Mouse (Mus musculus): ENCODE measurements around the gene Syt15. TPM values are rescaled to one million over a fixed set of nuclear protein-coding genes. Genes with fewer than 3 reads are reported as not detected.

Gene Syt15
- polyA plus RNA-seq, 1 experiment = 0.31 TPM

DNA sequence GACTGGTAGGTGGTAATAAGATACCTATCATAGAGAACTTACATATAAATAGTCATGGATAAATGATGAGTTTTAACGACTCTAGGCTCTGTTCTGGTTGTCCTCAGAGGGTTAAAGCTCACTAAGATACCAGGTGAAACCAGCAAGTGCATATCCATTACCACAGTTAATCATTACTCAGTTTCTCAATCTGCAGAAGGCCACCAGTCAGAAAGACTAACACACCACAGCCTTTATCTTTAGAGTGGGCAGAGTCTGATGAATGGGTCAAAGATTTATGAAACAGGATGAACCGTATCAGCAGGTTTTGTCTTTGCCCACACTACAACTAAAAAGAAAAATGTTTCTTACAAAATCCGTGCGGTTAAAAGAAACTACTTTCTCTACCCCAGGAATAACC, 55.8 kb downstream of the Syt15 start:
- H3K9ac ChIP-seq (ENCODE audit: low read depth, poor library complexity, severe bottlenecking) = no peak overlapping the region
- H3K9me3 ChIP-seq (replicated peaks; ENCODE audit: control insufficient read depth, insufficient read depth, low read length, poor library complexity, severe bottlenecking) = no peaks in the 10 kb centered on the region
- TF ChIP-seq POLR2A (IDR thresholded peaks at IDR 0.05; ENCODE audit: insufficient read depth, low read length) (no peak), CTCF (IDR thresholded peaks at IDR 0.05; ENCODE audit: low read depth, low read length) (no peak), EP300 (IDR thresholded peaks at IDR 0.05; ENCODE audit: insufficient read depth, low read depth, low read length) (no peak)

GRCm38 (mm10) chr14:34279726-34280125, 60.3 kb downstream of the Syt15 start:
- TF ChIP-seq POLR2A (IDR thresholded peaks at IDR 0.05; ENCODE audit: insufficient read depth, low read length) (no peak), EP300 (IDR thresholded peaks at IDR 0.05; ENCODE audit: insufficient read depth, low read depth, low read length) (no peak), CTCF (IDR thresholded peaks at IDR 0.05; ENCODE audit: low read depth, low read length) (no peak)

More for the DNA sequence above, 55.8 kb downstream of the Syt15 start:
- H3K27me3 ChIP-seq (ENCODE audit: control insufficient read depth, insufficient read depth, low read length, poor library complexity, severe bottlenecking) = no peaks in the 10 kb centered on the region
- H3K27ac ChIP-seq (ENCODE audit: insufficient read depth, low read length) = no peak overlapping the region
- H3K4me3 ChIP-seq (ENCODE audit: low read depth, low read length) = no peak overlapping the region
- no peaks in the 10 kb centered on the region for H3K36me3 ChIP-seq (ENCODE audit: control insufficient read depth, insufficient read depth, low read length, poor library complexity, severe bottlenecking)
- H3K4me1 ChIP-seq (ENCODE audit: control insufficient read depth, insufficient read depth, low read length) = no peaks in the 10 kb centered on the region

More at GRCm38 (mm10) chr14:34279726-34280125, 60.3 kb downstream of the Syt15 start:
- H3K9ac ChIP-seq (ENCODE audit: low read depth, poor library complexity, severe bottlenecking) = no peak overlapping the region
- H3K27me3 ChIP-seq (ENCODE audit: control insufficient read depth, insufficient read depth, low read length, poor library complexity, severe bottlenecking) = no peaks in the 10 kb centered on the region
- no peaks in the 10 kb centered on the region for H3K9me3 ChIP-seq (replicated peaks; ENCODE audit: control insufficient read depth, insufficient read depth, low read length, poor library complexity, severe bottlenecking)
- no peak overlapping the region for H3K4me3 ChIP-seq (ENCODE audit: low read depth, low read length)
- H3K36me3 ChIP-seq (ENCODE audit: control insufficient read depth, insufficient read depth, low read length, poor library complexity, severe bottlenecking) = no peaks in the 10 kb centered on the region
- H3K27ac ChIP-seq (ENCODE audit: insufficient read depth, low read length) = no peak overlapping the region
- H3K4me1 ChIP-seq (ENCODE audit: control insufficient read depth, insufficient read depth, low read length) = no peaks in the 10 kb centered on the region

Other genes with a start within 250 kb of the Syt15 start
- not detected in 2 replicates for gene Zfp488, start 240.8 kb upstream of the Syt15 start, polyA plus RNA-seq (2011; ENCODE audit: insufficient read depth, insufficient read length, low read depth, missing spikeins)
- not detected in 2 replicates for gene Gm30083, start 204.4 kb upstream of the Syt15 start, polyA plus RNA-seq (2011; ENCODE audit: insufficient read depth, insufficient read length, low read depth, missing spikeins)
- gene Gm5460, start 202.8 kb upstream of the Syt15 start, polyA plus RNA-seq (2011; ENCODE audit: insufficient read depth, insufficient read length, low read depth, missing spikeins) = not detected in 2 replicates
- gene Antxrl, start 166.9 kb upstream of the Syt15 start, polyA plus RNA-seq (2011; ENCODE audit: insufficient read depth, insufficient read length, low read depth, missing spikeins) = not detected in 2 replicates
- gene Anxa8, start 133.6 kb upstream of the Syt15 start, polyA plus RNA-seq (2011; ENCODE audit: insufficient read depth, insufficient read length, low read depth, missing spikeins) = 23.3 and 24.6 TPM in 2 replicates
- not detected in 2 replicates for gene A630023A22Rik, start 116.8 kb upstream of the Syt15 start, polyA plus RNA-seq (2011; ENCODE audit: insufficient read depth, insufficient read length, low read depth, missing spikeins)
- gene Npy4r, start 67.1 kb upstream of the Syt15 start, polyA plus RNA-seq (2011; ENCODE audit: insufficient read depth, insufficient read length, low read depth, missing spikeins) = not detected in 2 replicates
- gene Gprin2, start 17.9 kb upstream of the Syt15 start, polyA plus RNA-seq (2011; ENCODE audit: insufficient read depth, insufficient read length, low read depth, missing spikeins) = 1.1 and 1.3 TPM in 2 replicates
- gene Shld2, start 90.9 kb downstream of the Syt15 start, polyA plus RNA-seq (2011; ENCODE audit: insufficient read depth, insufficient read length, low read depth, missing spikeins) = 26.7 and 32.5 TPM in 2 replicates
- 285 and 305 TPM in 2 replicates for gene Glud1, start 91.1 kb downstream of the Syt15 start, polyA plus RNA-seq (2011; ENCODE audit: insufficient read depth, insufficient read length, low read depth, missing spikeins)
- 3.5 and 5.7 TPM in 2 replicates for gene Fam25c, start 135.8 kb downstream of the Syt15 start, polyA plus RNA-seq (2011; ENCODE audit: insufficient read depth, insufficient read length, low read depth, missing spikeins)
- 2.2 and 3.2 TPM in 2 replicates for gene Sncg, start 155.2 kb downstream of the Syt15 start, polyA plus RNA-seq (2011; ENCODE audit: insufficient read depth, insufficient read length, low read depth, missing spikeins)
- gene Mmrn2, start 155.9 kb downstream of the Syt15 start, polyA plus RNA-seq (2011; ENCODE audit: insufficient read depth, insufficient read length, low read depth, missing spikeins) = 1.3 and 1.7 TPM in 2 replicates